Mouse (Mus musculus) forebrain, embryonic 14.5 days (tissue): ENCODE data around the gene Cdh8. TPM values are rescaled to one million over a fixed set of nuclear protein-coding genes. Genes with fewer than 3 reads are reported as not detected.

Source experiments
- ATAC-seq: fragments of 200-750 bp; cut with Nextera tagmentation; 2 replicates; pipeline ENCODE4 v1.8.0; 2017; ENCODE audit warnings: mild to moderate bottlenecking, moderate library complexity
- DNase-seq: peaks from one replicate; pipeline ENCODE4 v3.0.0-alpha.2; 2015; ENCODE audit warnings: low spot score
- H3K27ac ChIP-seq: fragments of 300-500 bp; sonication (generic); 2 replicates; pipeline ENCODE4 v1.5.1; 2014; ENCODE audit warnings: low read depth, mild to moderate bottlenecking, control low read depth, low read length, moderate library complexity
- H3K27me3 ChIP-seq: fragments of 300-500 bp; sonication (generic); replicated peaks from 2 replicates; pipeline ENCODE4 v1.6.1; 2014; ENCODE audit warnings: low read length, control low read depth, mixed read lengths; ENCODE audit not compliant: control insufficient read depth, insufficient read depth
- H3K36me3 ChIP-seq: fragments of 300-500 bp; sonication (generic); 2 replicates; pipeline ENCODE4 v1.6.1; 2014; ENCODE audit warnings: low read length, control low read depth; ENCODE audit not compliant: control insufficient read depth, insufficient read depth
- H3K4me1 ChIP-seq: fragments of 300-500 bp; sonication (generic); 2 replicates; pipeline ENCODE4 v1.6.1; 2014; ENCODE audit warnings: antibody characterized with exemption, low read length, control low read depth; ENCODE audit not compliant: control insufficient read depth, insufficient read depth
- H3K4me2 ChIP-seq: fragments of 300-500 bp; sonication (generic); 2 replicates; pipeline ENCODE4 v1.6.1; 2014; ENCODE audit warnings: mild to moderate bottlenecking, control low read depth, low read length
- H3K4me3 ChIP-seq: fragments of 300-500 bp; sonication (generic); 2 replicates; pipeline ENCODE4 v1.5.1; 2014; ENCODE audit warnings: low read depth, low read length, control low read depth
- H3K9ac ChIP-seq: fragments of 300-500 bp; sonication (generic); 2 replicates; pipeline ENCODE4 v1.6.1; 2014; ENCODE audit warnings: mild to moderate bottlenecking, low read length, control low read depth, moderate library complexity
- H3K9me3 ChIP-seq: fragments of 300-500 bp; sonication (generic); replicated peaks from 2 replicates; pipeline ENCODE4 v1.6.1; 2016; ENCODE audit warnings: low read length, control low read depth, mixed read lengths; ENCODE audit not compliant: control insufficient read depth
- WGBS: fragments of 180-500 bp; shearing (Covaris S2); extraction: QIAGEN DNeasy Blood & Tissue Kit; methylation state at CpG from one replicate; pipeline ENCODE4 v1.1.7; 2014; 5-methylcytosine and 5-hydroxymethylcytosine counted together
- polyA plus RNA-seq: library from polyadenylated mRNA; unstranded; fragments of >200 nt; fragmentation: Nextera tagmentation; extraction: Ambion mirVana; gene quantifications from 2 replicates; pipeline ENCODE4 v1.2.1, GENCODE M21; 2014

Cdh8 gene
- polyA plus RNA-seq, 1 experiment from 2014 or later: 26.6 TPM

- no peak overlapping the region for H3K27ac ChIP-seq
- peak; percentile 28 for DNase-seq
Observed at GRCm38 (mm10) chr8:99048664-99049363, 367.5 kb downstream of the Cdh8 start.

GRCm38 (mm10) chr8:99040423-99040822 is 375.8 kb downstream of the Cdh8 start:
- Histone ChIP-seq H3K4me3 (no peak overlapping the region), H3K4me1 (no peaks in the 10 kb centered on the region), H3K27ac (no peak overlapping the region), H3K27me3 (no peaks in the 10 kb centered on the region), H3K4me2 (no peak overlapping the region), H3K9me3 (no peaks in the 10 kb centered on the region), H3K9ac (no peak overlapping the region), H3K36me3 (no peaks in the 10 kb centered on the region)
- 97% methylated on average over 2 of the region's 2 CpGs for WGBS
- no peak for ATAC-seq
- peak; percentile 13 for DNase-seq

More at GRCm38 (mm10) chr8:99048664-99049363, 367.5 kb downstream of the Cdh8 start:
- H3K4me2 ChIP-seq: no peak overlapping the region
- H3K4me3 ChIP-seq: no peak overlapping the region
- 74% methylated on average over 8 of the region's 8 CpGs for WGBS
- H3K36me3 ChIP-seq: no peaks in the 10 kb centered on the region
- H3K9ac ChIP-seq: no peak overlapping the region
- no peak for ATAC-seq
- no peaks in the 10 kb centered on the region for H3K9me3 ChIP-seq
- no peaks in the 10 kb centered on the region for H3K4me1 ChIP-seq
- no peaks in the 10 kb centered on the region for H3K27me3 ChIP-seq

DNA sequence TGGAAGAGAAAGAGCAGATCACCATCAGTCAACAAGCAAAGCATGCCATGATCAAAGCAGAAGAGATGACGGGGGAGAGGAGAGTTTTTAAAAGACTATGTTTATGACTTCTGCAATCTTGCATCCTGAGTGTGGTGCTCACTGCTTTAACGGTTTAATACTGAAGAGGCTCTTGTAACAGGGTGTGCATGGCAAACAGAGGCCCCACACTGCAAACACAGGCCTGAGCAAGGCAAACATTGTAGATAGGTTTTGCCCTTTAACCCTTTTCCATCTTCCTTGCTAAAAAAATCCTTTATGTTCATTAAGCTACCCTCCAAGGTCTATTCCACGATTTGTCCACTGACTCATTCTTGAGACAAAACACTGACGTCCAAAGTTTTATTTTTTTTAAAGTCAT is 385.2 kb downstream of the Cdh8 start:
- Histone ChIP-seq H3K4me1 (no peaks in the 10 kb centered on the region), H3K27ac (no peak overlapping the region), H3K9me3 (no peaks in the 10 kb centered on the region), H3K4me2 (no peak overlapping the region), H3K27me3 (no peaks in the 10 kb centered on the region), H3K4me3 (no peak overlapping the region), H3K9ac (no peak overlapping the region), H3K36me3 (no peaks in the 10 kb centered on the region)
- ATAC-seq (no peak), DNase-seq (no peak)
- 88% methylated on average over 4 of the region's 4 CpGs for WGBS
